Mouse (Mus musculus) ES-Bruce4 (cell line): Measurements from ENCODE around the gene Cyp2a4. TPM values are rescaled to one million over a fixed set of nuclear protein-coding genes. Genes with fewer than 3 reads are reported as not detected.
"Not testable (repeated sequence)": the region's sequence is repeated elsewhere in the genome, so short reads cannot be mapped to it uniquely, and the experiment has no call there.

Source experiments
- H3K27ac ChIP-seq: 2 replicates; pipeline ENCODE4 v1.5.1; 2012; ENCODE audit warnings: low read length, inconsistent platforms; ENCODE audit not compliant: insufficient read depth
- H3K27me3 ChIP-seq: 2 replicates; pipeline ENCODE4 v1.6.1; 2012; ENCODE audit warnings: mild to moderate bottlenecking, low read length, inconsistent platforms; ENCODE audit not compliant: control insufficient read depth, poor library complexity, insufficient read depth, severe bottlenecking
- H3K36me3 ChIP-seq: 2 replicates; pipeline ENCODE4 v1.6.1; 2012; ENCODE audit warnings: inconsistent platforms, mild to moderate bottlenecking, low read length, moderate library complexity; ENCODE audit not compliant: control insufficient read depth, poor library complexity, insufficient read depth, severe bottlenecking
- H3K4me1 ChIP-seq: one replicate; pipeline ENCODE4 v1.8.1; 2011; ENCODE audit warnings: low read length; ENCODE audit not compliant: control insufficient read depth, insufficient read depth
- H3K4me3 ChIP-seq: 2 replicates; pipeline ENCODE4 v1.5.1; 2011; ENCODE audit warnings: low read depth, mild to moderate bottlenecking, low read length
- H3K9ac ChIP-seq: 2 replicates; pipeline ENCODE4 v1.6.1; 2012; ENCODE audit warnings: low read depth, mild to moderate bottlenecking, inconsistent platforms; ENCODE audit not compliant: poor library complexity, severe bottlenecking
- H3K9me3 ChIP-seq: replicated peaks from 2 replicates; pipeline ENCODE4 v1.6.1; 2012; ENCODE audit warnings: mild to moderate bottlenecking, low read length, inconsistent platforms; ENCODE audit not compliant: control insufficient read depth, poor library complexity, insufficient read depth, severe bottlenecking
- CTCF ChIP-seq: IDR thresholded peaks from one replicate; pipeline ENCODE4 v1.8.1; 2011; ENCODE audit warnings: low read depth, low read length
- polyA plus RNA-seq: library from polyadenylated mRNA; stranded (reverse); fragments of >200 nt; gene quantifications from 2 replicates; pipeline ENCODE4 v1.2.4, GENCODE M21; 2011; ENCODE audit warnings: low read depth; ENCODE audit not compliant: missing spikeins, insufficient read depth, insufficient read length

Cyp2a4 gene
- polyA plus RNA-seq, result not detected in 2 replicates

- H3K27me3 ChIP-seq, H3K4me1 ChIP-seq, H3K4me3 ChIP-seq, H3K36me3 ChIP-seq, H3K9ac ChIP-seq, H3K9me3 ChIP-seq, H3K27ac ChIP-seq: not testable (repeated sequence)
Observed at GRCm38 (mm10) chr7:26306926-26307325, at the start of gene Cyp2a4. TSS of gene Cyp2a4 (plus strand) at chr7:26307169.

GRCm38 (mm10) chr7:26260034-26260433 lies 46.9 kb upstream of the Cyp2a4 start, which contains the start of gene Vmn1r184:
TSS of gene Vmn1r184 (plus strand) at chr7:26260334.
- H3K4me3 ChIP-seq, H3K4me1 ChIP-seq, H3K9ac ChIP-seq, H3K27me3 ChIP-seq, H3K36me3 ChIP-seq, H3K9me3 ChIP-seq, H3K27ac ChIP-seq: not testable (repeated sequence)

GRCm38 (mm10) chr7:26303429-26304166 lies 3.4 kb upstream of the Cyp2a4 start:
- not testable (repeated sequence) for H3K27ac ChIP-seq, H3K4me1 ChIP-seq, H3K9ac ChIP-seq, H3K27me3 ChIP-seq, H3K4me3 ChIP-seq, H3K36me3 ChIP-seq, H3K9me3 ChIP-seq

GRCm38 (mm10) chr7:26311786-26312185 lies 4.8 kb downstream of the Cyp2a4 start:
- H3K27me3 ChIP-seq, H3K9ac ChIP-seq, H3K36me3 ChIP-seq, H3K4me1 ChIP-seq, H3K9me3 ChIP-seq, H3K27ac ChIP-seq, H3K4me3 ChIP-seq: not testable (repeated sequence)

GRCm38 (mm10) chr7:26315194-26315593 lies 8.2 kb downstream of the Cyp2a4 start:
- not testable (repeated sequence) for H3K36me3 ChIP-seq, H3K27me3 ChIP-seq, H3K9me3 ChIP-seq, H3K4me1 ChIP-seq, H3K27ac ChIP-seq, H3K4me3 ChIP-seq, H3K9ac ChIP-seq

GRCm38 (mm10) chr7:26315809-26316208 lies 8.8 kb downstream of the Cyp2a4 start:
- H3K9ac ChIP-seq, H3K4me1 ChIP-seq, H3K27ac ChIP-seq, H3K27me3 ChIP-seq, H3K36me3 ChIP-seq, H3K9me3 ChIP-seq, H3K4me3 ChIP-seq: not testable (repeated sequence)

- not testable (repeated sequence) for H3K27me3 ChIP-seq
- peak; percentile 16 for TF ChIP-seq CTCF
Observed at GRCm38 (mm10) chr7:26320361-26320760, 13.4 kb downstream of the Cyp2a4 start.

GRCm38 (mm10) chr7:26350177-26350576 lies 43.2 kb downstream of the Cyp2a4 start:
- not testable (repeated sequence) for H3K4me3 ChIP-seq, H3K4me1 ChIP-seq, H3K9me3 ChIP-seq, H3K9ac ChIP-seq, H3K27ac ChIP-seq, H3K36me3 ChIP-seq, H3K27me3 ChIP-seq

More at GRCm38 (mm10) chr7:26320361-26320760, 13.4 kb downstream of the Cyp2a4 start:
- H3K27ac ChIP-seq, H3K9me3 ChIP-seq, H3K4me1 ChIP-seq, H3K9ac ChIP-seq, H3K4me3 ChIP-seq, H3K36me3 ChIP-seq: not testable (repeated sequence)

- H3K27me3 ChIP-seq, H3K4me3 ChIP-seq, H3K9ac ChIP-seq, H3K9me3 ChIP-seq, H3K4me1 ChIP-seq, H3K27ac ChIP-seq, H3K36me3 ChIP-seq: not testable (repeated sequence)
Observed at GRCm38 (mm10) chr7:26352258-26352657, 45.3 kb downstream of the Cyp2a4 start.

GRCm38 (mm10) chr7:26356719-26357118 lies 49.8 kb downstream of the Cyp2a4 start:
- H3K4me1 ChIP-seq, H3K36me3 ChIP-seq, H3K27ac ChIP-seq: not testable (repeated sequence)

More at GRCm38 (mm10) chr7:26356719-26357118, 49.8 kb downstream of the Cyp2a4 start:
- H3K9ac ChIP-seq, H3K9me3 ChIP-seq, H3K27me3 ChIP-seq, H3K4me3 ChIP-seq: not testable (repeated sequence)
